Mouse (Mus musculus) ES-E14 (cell line): ENCODE data around the gene Itgad.

Experiments used
- ZC3H11A ChIP-seq: IDR thresholded peaks from 2 replicates; pipeline ENCODE4 v1.6.1; 2012; ENCODE audit warnings: low read depth, mild to moderate bottlenecking, inconsistent platforms, low read length, borderline replicate concordance
- ZNF384 ChIP-seq: IDR thresholded peaks from 2 replicates; pipeline ENCODE4 v1.6.1; 2012; ENCODE audit warnings: low read depth, low read length, inconsistent platforms

GRCm38 (mm10) chr7:128254978-128255377 is 100.8 kb downstream of the Itgad start:
- TF ChIP-seq ZNF384 = no peak
- no peak for TF ChIP-seq ZC3H11A
